Mouse (Mus musculus) megakaryocyte-erythroid progenitor cell, adult 5-6 weeks (primary cell): ENCODE measurements around the gene Slc2a5. TPM values are rescaled to one million over a fixed set of nuclear protein-coding genes. Genes with fewer than 3 reads are reported as not detected.

Experiments used
- ATAC-seq: replicated peaks from 2 replicates; pipeline ENCODE4 v1.8.0; 2016; ENCODE audit warnings: mild to moderate bottlenecking, inconsistent platforms; ENCODE audit not compliant: severe bottlenecking, poor library complexity, low FRiP score, low TSS enrichment
- total RNA-seq, 2 experiments: library from RNA; stranded (forward) in 1 of 2; stranded (reverse) in 1 of 2; fragments of 200-1000, 215-1000 nt in 1 of 2; fragments of >200 nt in 1 of 2; fragmentation: Nextera tagmentation in 1 of 2; gene quantifications; 2 replicates each; pipeline ENCODE4 v1.2.3; 2014 to 2017

Gene Slc2a5
- total RNA-seq, 2 experiments from 2014 or later = not detected

DNA sequence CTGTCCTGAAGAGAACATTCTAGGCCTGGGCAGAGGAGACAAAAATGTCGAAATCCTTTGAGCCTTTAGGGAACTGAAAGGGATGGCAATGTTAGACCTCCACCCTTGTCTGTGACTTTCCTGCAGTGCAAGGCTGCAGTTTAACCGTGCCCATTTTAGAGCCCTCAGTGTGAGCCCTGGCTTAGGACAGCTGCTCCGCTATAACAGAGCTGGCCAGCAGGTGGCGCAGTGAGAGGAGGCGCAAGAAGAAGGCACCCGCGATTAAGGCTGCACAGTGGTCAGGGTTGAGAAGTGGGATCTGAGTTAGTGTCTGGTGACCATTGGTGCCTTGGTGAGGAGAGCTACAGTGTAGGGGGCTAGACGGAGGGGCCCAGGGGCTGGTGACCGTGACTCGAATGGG, 17.6 kb downstream of the Slc2a5 start:
- ATAC-seq = peak; percentile 75

DNA sequence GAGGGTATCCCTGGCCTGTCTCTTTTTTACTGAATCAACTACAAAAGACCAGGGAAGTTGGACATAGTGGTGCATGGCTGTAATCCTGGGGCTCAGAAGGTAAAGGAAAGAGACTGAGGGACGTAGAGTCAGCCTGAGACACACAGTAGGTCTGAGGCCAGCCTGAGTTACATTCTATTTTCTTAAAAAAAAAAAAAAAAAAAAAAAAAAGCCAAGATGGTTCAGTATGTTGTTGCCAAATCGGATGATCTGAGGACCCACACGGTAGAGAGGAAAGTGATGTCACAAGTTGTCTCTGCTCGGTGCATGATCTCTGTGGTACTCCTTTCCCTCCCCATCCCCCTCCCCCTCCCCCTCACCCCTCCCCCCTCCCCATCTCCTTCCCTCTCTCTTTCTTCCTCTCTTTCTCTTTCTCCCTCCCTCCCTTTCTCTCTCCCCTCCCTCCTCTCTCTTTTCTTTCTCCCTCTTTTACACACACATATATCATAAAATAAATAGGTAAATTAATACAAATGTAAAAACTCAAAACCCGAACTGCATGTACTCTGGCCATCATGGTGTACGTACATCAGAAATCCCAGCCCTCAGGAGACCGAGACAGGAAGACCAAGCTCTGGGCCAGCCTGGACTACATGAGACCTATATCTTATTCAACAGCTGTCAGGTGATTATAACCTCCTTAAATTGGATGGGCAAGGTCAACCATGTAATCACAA, 18.4 kb downstream of the Slc2a5 start:
- no peak for ATAC-seq

DNA sequence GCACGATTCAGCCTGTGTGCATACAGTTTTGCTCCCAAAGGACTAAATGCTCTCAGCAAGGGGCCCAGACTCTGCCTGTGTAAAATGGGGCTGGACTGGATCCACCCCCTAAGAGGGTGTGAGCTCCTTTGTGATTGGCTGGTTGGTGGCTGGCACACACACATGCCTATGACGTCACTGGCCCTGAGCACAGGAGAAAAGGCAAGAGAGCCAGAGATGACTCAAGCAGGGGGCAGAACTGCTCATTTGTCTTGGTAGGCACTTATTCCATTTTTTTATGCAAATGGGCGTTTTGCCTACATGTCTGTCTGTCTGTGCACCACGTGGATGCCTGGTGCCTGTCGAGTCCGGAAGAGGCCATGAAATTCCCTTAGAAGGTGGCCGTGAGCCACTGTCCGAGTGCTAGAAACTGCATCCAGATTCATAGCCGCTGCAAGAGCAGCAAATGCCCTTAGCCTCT, 19.0 kb downstream of the Slc2a5 start:
- peak; percentile 91 for ATAC-seq

DNA sequence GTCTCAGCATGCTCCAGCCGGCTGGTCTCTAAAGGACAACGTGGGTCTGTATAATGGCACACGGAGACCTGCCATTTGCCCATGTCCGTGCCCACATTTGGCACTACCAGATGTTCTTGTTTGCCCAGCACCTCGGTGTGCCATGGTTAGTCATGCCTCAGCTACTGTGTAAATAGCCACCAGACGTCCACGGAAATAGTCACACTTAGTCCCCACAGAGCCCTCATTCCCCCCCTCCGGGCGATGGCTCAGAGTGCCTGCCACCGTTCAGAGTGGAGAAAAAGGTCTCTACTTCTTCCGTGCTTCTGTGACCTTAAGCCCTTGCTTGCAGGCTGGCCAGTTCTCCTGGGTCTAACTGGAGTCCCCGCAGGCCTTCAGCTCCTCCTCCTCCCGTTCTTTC, 20.0 kb downstream of the Slc2a5 start:
- no peak for ATAC-seq

DNA sequence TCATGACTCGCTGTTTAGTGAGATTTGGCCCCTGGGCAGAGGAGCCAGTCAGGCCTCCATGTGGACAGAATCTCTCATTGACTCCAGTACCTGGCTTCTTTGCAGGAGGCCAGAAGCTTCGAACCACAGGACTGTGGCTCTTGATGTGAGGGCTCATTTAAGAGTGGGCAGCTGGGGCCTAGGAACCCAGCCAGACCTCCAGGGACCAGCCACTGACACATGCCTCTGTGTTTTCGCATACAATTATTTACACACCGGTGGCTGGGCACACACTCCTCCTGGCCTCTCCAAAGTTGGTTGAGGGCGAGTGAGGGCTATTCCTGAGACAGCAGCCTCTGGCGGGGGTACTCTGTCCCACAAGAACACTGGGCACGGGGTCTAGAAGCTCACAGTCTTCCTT, 21.3 kb downstream of the Slc2a5 start:
- ATAC-seq = no peak

DNA sequence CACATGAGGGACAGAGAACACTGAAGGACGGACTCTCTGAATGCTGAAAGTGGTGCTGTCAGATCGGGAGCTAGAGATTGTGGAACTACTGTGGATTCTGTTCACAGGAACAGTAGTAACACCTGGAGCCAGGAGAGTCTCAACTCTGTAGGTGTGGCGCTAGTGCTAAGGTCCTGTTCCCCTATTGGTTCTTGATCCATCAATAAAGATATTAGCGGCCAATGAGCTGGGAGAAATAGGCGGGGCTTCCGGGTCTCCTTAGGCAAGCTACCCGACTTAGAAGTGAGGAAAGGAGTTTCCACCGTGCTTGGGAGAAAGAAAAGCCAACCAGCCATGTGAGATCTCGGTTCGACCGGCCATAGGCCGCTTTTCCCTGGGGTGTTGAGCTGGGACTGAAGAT, 25.2 kb downstream of the Slc2a5 start:
- no peak for ATAC-seq

DNA sequence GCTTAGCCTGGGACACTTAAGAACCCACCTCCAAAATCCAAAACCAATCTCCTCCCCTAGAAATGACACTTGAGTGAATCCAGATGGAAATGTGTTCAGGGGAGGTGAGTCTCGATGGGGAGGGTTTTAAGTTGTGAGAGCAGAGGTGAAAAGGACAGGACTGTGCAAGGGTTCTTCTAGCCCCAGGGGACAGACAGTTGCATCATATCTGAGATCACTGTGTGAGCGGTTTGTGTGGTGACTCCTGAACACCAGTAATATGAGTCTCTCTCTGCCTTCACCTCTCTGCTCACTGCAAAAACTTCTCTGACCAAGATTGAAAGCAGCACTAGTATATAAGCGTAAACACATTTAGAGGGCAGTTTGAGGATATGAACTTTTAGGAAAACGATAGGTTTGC, 27.2 kb downstream of the Slc2a5 start:
- no peak for ATAC-seq

DNA sequence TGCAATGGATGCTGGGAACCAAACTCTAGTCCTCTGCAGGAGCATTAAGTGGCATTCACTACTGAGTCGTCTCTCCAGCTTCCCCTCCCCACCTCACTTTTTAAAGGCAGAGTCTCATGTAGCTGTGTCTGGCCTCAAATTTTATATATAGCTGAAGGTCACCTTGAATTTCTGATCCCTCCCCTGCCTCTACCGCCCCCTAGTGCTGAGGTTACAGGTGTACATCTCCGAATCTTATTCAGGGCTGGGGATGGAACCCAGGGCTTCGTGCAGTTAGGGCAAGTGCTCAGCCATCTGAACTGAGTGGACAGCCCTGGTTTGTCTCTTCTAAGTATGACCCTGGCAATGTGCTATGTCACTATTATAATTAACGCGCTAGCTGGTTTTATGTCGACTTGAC, 32.0 kb downstream of the Slc2a5 start:
- ATAC-seq = no peak

DNA sequence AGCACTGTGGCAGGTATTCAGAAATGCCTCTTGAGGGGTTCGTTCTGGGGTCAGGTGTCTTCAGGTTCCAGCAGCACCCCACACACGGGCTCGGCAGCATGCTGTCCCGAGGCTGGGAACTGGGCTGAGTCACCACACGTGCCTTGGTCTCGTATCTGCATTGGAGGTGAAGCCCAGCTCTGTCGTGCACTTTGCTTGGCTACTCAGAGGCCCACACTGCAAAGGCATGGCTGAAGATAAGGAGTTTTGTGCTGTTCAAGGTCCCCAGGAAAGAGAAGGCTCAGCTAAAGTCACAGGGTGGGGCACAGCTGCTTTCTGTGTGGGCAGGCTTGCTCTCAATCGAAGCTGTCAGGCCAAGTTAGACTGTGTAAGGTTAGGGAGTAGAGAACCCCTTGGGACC, 33.4 kb downstream of the Slc2a5 start:
- 0 out of 2 replicates have a peak, but pooled peaks have one; percentile 24 for ATAC-seq

DNA sequence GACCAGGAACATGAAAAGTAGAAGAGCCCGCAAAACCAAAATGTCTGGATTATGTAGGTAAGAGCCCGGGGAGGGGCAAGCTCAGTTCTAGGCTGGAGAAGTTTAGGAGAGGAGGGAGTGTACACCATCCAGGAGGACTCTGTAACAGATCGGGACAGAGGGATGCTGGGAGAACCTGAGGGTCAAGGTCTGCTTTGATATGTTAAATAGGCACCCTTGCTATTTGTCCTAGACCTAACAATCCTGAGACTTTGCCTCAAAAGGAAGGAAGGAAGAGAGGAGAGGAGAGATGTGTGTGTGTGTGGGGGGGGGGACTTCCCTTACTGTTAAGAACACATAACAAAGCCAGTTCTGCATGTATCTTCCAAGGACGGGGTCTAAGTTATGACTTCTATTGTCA, 36.2 kb downstream of the Slc2a5 start:
- ATAC-seq = no peak

DNA sequence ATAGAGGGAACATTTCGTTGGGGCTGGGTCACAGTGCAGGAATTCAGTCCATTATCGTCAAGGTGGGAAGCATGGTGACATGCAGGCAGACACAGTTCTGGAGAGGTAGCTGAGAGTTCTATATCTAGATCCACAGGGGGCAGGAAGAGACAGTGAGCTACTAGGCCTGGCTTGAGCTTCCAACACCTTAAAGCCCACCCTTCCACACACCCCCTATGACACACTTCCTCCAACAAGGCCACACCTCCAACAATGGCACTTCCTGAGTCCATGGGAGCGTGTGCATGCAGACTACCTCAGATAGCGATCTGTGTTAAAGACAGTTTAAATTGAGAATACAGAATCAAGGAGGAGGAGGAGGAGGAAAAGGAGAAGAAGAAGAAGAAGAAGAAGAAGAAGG, 36.6 kb downstream of the Slc2a5 start:
- no peak for ATAC-seq

DNA sequence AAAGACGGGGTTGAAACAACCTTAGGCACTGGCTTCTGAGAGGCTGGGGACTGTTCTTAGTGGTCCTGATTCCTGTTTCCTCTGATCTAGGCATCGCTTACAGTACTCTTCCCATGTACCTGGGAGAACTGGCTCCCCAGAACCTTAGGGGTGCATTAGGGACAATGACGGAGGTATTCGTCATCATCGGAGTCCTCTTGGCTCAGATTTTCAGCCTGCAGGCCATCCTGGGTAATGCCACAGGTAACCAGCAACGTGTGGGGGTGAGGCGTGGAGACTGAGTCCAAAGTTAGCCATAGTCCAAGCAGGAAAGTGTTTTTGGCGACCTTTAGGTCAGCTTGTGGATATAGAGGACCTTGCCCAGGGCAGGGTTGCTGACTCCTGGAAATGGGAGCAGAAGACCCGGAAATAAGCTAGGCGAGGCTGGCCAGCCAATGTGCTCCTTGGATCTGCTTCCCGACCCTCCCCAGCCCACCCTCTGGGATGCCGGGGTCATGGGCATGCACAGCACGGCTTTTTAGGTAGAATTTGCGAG, 38.3 kb downstream of the Slc2a5 start:
- ATAC-seq = no peak

DNA sequence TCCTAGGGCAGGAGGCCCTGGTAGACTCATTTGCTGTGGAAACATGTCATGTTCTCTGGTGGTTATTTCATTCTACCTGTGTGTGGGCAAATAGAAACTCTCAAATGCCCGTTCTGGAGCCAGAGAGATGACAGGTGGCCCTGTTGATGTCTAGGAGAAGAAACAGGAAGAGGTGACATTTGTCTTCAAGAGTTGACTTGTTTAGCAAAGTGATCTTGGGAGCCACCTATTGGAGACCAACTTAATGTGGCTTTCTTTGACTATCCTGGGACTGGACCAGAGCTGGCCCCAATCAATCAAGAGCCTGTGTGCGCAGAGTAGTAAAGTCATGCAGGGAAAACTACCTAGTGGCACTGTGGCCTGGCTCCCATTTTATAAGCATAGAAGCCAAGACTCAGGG, 40.4 kb downstream of the Slc2a5 start:
- ATAC-seq = no peak

DNA sequence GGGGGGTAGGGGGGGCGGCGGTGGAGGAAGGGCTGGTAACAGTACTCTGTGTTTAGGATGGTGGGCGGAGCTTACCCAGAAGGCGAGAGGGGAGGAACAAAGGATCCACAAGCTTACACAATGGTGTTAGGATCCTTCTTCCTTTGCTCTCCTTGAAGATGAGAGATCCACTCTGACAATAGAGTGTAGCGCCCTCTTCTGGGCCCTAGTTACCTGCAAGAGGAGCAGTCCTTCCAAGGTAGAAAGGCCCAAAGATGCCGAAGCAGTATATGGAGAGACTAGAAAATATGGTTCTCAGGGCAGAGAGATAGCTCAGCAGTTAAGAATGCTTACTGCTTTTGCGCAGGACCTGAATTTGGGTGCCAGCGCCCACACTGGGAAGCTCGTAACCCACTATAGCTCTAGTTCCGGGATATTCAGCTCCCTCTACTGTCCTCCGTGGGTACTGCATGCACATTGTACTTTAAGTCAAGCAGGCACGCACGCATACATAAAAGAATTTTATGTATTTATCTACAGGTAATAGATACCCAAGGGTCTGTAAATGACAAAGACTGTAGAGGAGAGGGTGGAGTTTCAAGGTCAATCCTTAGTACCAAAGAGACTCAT, 43.6 kb downstream of the Slc2a5 start:
- ATAC-seq = no peak

DNA sequence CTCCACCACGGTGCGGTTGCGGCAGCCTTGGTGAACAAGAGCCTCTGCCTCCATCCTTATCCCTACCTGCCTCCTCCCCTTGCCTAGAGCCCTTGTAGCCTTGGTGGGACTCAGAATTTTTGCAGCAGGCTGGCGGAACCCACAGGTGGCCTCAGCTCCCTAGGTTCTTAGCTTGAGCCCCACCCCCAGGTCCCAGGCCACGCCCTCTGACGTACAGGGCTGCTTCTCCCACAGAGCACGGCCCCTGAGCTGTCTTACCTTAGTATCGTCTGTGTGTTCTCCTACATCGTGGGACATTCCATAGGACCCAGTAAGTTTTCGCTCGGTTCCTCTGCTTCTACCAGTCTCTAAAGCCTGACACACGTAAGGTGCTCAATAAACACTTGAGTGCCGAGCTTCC, 45.8 kb downstream of the Slc2a5 start:
- no peak for ATAC-seq

DNA sequence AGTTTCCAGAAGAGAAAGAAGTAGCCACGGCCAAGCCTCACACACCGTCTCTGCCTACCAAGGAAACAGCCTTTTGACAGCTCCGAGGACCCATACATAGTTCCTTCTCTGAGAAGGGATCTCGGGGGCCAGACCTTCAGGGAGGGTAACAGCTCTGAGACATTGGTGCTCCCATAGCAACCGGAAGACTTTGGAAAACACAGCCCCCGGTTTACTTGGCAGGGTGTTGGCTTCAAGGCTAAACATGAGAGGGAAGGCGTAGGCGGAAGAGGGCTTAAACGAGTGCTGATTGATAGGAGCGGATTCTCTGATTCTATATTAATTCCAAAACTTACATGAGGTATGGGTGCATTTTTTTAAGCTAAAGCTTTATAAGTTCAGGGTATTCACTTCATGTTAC, 49.3 kb downstream of the Slc2a5 start:
- no peak for ATAC-seq

DNA sequence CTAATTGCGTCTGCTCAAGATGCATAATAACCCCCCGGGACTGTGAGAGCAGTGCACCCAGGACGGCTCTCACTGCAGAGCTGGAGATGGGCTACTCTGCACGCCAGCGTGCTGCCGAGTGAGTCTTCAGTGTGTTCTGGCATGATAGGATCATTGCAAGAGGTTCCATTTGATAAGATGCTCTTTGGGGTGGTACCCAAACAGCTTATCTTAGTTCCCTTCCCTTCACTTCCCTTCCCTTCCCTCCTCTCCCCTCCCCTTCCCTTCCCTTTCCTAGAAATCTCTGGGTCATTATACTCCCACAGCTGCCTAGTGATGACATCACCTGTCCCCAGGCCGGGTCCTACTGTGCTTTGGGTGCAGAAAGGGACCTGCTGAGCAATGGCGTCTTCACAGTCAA, 53.0 kb downstream of the Slc2a5 start:
- no peak for ATAC-seq

DNA sequence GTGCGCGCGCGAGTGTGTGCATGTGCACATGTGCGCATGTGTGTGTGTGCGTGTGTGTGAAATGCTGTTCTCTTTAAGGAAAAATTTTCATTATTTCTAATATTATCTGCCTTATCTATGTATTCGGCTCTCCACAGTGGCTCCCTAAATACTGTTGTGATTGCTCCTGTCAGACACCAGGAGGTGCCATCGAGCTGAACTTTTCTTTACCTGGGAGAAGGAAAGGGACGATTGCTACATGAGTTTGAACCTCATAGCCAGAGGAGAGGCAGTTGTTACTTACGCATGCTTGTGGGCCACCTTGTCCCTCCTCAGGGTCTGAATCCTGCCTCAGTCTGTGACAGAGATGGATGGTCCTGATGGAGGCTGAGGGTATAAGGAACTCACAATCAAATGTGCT, 54.2 kb downstream of the Slc2a5 start:
- peak; percentile 52 for ATAC-seq

DNA sequence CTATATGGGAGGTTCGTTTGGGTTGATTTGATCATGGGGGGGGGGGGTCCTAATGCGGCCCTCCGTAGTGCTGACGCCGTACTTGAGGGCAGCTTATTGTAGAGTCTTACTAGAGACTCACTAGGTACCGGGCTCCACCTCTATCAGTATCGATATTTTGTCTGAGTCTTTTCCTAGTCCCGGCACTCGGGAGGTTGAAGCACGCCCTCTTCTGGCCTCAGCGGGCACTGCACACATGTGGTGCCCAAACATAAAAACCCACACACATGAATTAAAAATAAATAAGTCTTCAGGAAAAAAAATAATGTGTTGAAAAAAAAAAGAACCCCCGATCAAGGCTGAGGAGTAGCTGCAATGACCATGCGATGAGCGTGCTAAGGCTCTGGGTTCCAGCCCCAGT, 54.9 kb downstream of the Slc2a5 start:
- ATAC-seq = no peak

DNA sequence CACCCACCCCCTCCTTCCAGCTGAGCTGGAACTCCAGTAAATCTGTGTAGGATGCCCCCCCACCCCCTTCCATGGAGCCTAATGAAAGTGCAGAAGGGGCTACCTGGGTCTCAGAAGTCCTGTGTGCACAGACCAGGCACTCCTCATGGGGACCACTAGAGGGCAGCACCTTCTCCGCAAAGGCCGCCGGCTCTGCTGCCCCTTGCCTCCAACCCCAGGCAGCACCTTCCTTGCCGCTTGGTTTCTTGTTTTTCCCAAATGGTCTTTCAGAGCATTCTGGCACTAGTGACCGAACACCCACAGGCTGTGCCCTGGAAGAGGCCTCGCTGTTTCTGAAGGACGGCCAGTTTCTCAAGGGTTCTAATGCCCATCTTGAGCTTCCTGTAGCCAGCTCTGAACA, 57.5 kb downstream of the Slc2a5 start:
- ATAC-seq = peak; percentile 88

DNA sequence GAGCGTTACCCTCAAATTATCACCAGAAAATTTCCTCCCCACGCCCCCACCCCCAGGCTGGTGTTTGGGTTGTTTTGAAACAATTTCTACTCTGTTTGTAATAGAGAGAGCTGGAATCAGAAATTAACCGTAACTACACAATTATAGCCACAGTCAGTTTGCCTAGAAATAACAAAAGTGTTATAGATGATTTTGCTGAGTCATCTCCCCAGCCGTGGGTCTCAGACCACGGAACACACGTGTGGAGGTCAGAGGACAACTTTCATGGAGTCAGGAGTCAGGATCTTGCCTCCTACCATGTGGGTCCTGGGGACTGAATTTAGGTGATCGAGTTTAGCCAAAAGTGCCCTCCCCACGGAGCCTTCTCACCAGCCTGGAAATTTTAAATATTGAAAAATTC, 58.0 kb downstream of the Slc2a5 start:
- ATAC-seq = no peak
